Mouse (Mus musculus) stomach, postnatal 0 days (tissue): ENCODE results near the gene Pik3ip1. TPM values are rescaled to one million over a fixed set of nuclear protein-coding genes. Genes with fewer than 3 reads are reported as not detected.

Source experiments
- ATAC-seq: fragments of 200-750 bp; cut with Nextera tagmentation; 2 replicates; pipeline ENCODE4 v1.8.0; 2017; ENCODE audit not compliant: low FRiP score, low TSS enrichment
- DNase-seq: peaks from one replicate; pipeline ENCODE4 v3.0.0-alpha.2; 2016; ENCODE audit warnings: low spot score
- H3K27ac ChIP-seq: fragments of 300-500 bp; sonication (generic); replicated peaks from 2 replicates; pipeline ENCODE4 v1.5.1; 2014; ENCODE audit warnings: mild to moderate bottlenecking, control low read depth
- H3K27me3 ChIP-seq: fragments of 300-500 bp; sonication (generic); 2 replicates; pipeline ENCODE4 v1.6.1; 2014; ENCODE audit warnings: low read length; ENCODE audit not compliant: control insufficient read depth, insufficient read depth
- H3K36me3 ChIP-seq: fragments of 300-500 bp; sonication (generic); 2 replicates; pipeline ENCODE4 v1.6.1; 2014; ENCODE audit warnings: low read length, mixed read lengths; ENCODE audit not compliant: control insufficient read depth, insufficient read depth
- H3K4me1 ChIP-seq: fragments of 300-500 bp; sonication (generic); replicated peaks from 2 replicates; pipeline ENCODE4 v1.6.1; 2014; ENCODE audit warnings: antibody characterized with exemption; ENCODE audit not compliant: control insufficient read depth, insufficient read depth
- H3K4me2 ChIP-seq: fragments of 300-500 bp; sonication (generic); replicated peaks from 2 replicates; pipeline ENCODE4 v1.6.1; 2014; ENCODE audit warnings: low read depth, mild to moderate bottlenecking, control low read depth, moderate library complexity
- H3K4me3 ChIP-seq: fragments of 300-500 bp; sonication (generic); 2 replicates; pipeline ENCODE4 v1.5.1; 2014; ENCODE audit warnings: low read depth, low read length, control low read depth
- H3K9ac ChIP-seq: fragments of 300-500 bp; sonication (generic); 2 replicates; pipeline ENCODE4 v1.6.1; 2014; ENCODE audit warnings: mild to moderate bottlenecking, low read length, control low read depth, mixed read lengths
- H3K9me3 ChIP-seq: fragments of 300-500 bp; sonication (generic); 2 replicates; pipeline ENCODE4 v1.6.1; 2016; ENCODE audit warnings: low read length; ENCODE audit not compliant: control insufficient read depth
- CTCF ChIP-seq: IDR thresholded peaks from 2 replicates; pipeline ENCODE4 v1.5.1; 2016; ENCODE audit warnings: antibody characterized with exemption, low read depth, mild to moderate bottlenecking, moderate library complexity
- EP300 ChIP-seq: optimal IDR thresholded peaks from 2 replicates; pipeline ENCODE3; 2016; ENCODE audit warnings: antibody characterized with exemption
- WGBS: fragments of 180-500 bp; shearing (Covaris S2); extraction: QIAGEN DNeasy Blood & Tissue Kit; methylation state at CpG from one replicate; pipeline ENCODE4 v1.1.7; 2014; 5-methylcytosine and 5-hydroxymethylcytosine counted together
- polyA plus RNA-seq: library from polyadenylated mRNA; unstranded; fragments of >200 nt; fragmentation: Nextera tagmentation; extraction: Ambion mirVana; gene quantifications from 2 replicates; pipeline ENCODE4 v1.2.1, GENCODE M21; 2015

Pik3ip1 gene
- polyA plus RNA-seq, 1 experiment from 2014 or later = 8.9 TPM

DNA sequence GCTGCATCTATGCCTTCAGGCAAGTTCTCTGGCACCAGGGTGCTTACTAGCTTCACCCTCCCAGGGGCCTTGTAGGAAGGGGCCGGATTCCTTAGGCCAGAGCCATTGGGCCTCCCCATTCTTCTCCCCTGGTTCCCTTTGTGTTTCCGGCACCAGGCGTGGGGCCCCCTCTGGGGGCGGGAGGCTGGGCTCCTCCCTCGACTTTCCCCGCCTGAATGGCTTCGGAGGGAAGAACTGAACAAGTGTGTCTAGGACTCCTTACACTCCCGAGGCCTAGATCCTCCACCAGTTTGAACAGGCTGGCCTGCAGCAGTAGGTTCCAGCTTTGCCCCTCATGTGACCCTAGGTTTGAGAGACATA is 38.2 kb upstream of the Pik3ip1 start:
- Histone ChIP-seq H3K27ac (peak overlapping the region; percentile 99), H3K4me1 (peaks cover 8% of the 10 kb centered on the region), H3K9me3 (no peaks in the 10 kb centered on the region), H3K36me3 (peaks cover 11% of the 10 kb centered on the region), H3K9ac (peak overlapping the region; percentile 92), H3K27me3 (no peaks in the 10 kb centered on the region), H3K4me3 (peak overlapping the region; percentile 83), H3K4me2 (peak overlapping the region; percentile 100)
- TF ChIP-seq EP300 = no peak
- peak; percentile 34 for TF ChIP-seq CTCF
- ATAC-seq (peak; percentile 41), DNase-seq (peak; percentile 85)
- 0% methylated on average over 8 of the region's 8 CpGs for WGBS

DNA sequence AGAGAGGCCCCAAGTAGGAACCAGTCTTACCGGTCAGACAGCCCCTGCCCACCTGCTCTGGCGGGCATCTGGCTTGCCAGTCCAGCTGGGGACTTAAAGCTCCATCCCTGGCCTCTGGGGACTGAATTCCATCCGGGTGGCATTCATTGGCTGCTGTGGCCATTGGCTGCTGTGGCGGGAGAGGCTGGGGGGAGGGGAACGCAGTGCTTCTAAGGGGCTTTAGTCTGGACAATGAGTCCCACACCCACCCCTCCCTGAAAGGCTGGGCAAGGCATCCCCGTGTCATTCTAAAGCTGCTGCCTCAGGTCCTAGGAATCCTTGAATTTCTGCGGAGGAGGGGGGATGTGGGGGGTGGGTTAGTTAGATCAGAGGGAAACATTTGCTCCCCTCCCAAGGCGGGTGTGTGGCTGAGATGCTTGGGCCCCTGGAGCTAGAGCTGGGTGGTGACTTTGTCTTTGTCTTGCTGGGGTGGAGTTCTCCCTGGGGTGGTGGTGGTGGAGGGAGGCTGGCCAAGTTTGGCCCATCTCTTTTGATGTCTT is 37.4 kb upstream of the Pik3ip1 start:
- peak overlapping the region; percentile 99 for H3K27ac ChIP-seq
- peaks cover 13% of the 10 kb centered on the region for H3K36me3 ChIP-seq
- peak overlapping the region; percentile 100 for H3K4me2 ChIP-seq
- TF ChIP-seq EP300 (no peak), CTCF (no peak)
- no peaks in the 10 kb centered on the region for H3K9me3 ChIP-seq
- H3K27me3 ChIP-seq = no peaks in the 10 kb centered on the region
- 0% methylated on average over 8 of the region's 8 CpGs for WGBS
- ATAC-seq = peak; percentile 15; the same call in 1 of the 2 replicates
- H3K4me3 ChIP-seq = peak overlapping the region; percentile 83
- peak overlapping the region; percentile 92 for H3K9ac ChIP-seq
- DNase-seq = peak; percentile 79
- peaks cover 8% of the 10 kb centered on the region for H3K4me1 ChIP-seq

DNA sequence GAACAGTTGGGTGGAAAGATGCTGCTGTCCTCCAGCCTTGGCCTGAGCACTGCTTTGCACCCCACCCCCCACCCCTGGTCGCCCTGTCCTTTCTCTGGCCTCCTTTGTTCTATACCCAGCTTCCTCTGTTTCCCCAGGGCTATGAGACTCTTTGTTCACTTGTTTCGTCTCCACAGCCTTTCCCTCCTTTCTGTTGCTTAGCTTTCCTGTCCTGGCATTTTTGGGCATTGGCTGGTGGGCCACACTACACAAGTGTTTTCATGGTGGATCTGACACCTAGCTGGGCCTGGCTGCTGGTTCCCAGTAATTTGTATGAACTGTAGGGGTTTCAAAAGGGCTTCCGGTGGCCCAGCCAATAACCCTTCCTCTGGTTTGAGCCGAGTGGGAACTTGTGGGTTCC is 36.8 kb upstream of the Pik3ip1 start:
- Histone ChIP-seq H3K36me3 (peaks cover 19% of the 10 kb centered on the region), H3K27ac (peak overlapping the region; percentile 99; the same call in 1 of the 2 replicates)

DNA sequence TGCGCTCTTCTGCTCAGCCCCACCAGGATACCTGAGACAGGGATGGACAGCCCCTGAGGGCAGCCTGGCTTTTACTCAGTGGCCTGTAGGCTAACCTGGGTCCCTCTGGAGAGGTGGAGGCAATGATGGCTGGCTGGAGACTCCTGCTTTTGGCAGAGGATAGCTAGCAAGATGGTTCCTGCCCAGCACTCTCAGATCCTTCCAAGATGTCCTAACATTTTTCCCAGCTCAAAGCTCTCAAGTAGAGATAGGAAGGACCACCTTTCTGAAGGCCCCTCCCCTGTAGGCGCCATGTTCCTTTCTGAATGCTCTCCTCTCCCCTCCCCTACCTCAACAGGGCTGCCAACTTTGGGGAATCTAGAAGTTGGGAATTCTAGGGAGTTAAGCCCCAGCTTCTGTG is 35.6 kb upstream of the Pik3ip1 start:
- no peak for DNase-seq
- Histone ChIP-seq H3K9ac (no peak overlapping the region), H3K4me1 (peaks cover 8% of the 10 kb centered on the region), H3K4me2 (no peak overlapping the region), H3K27me3 (no peaks in the 10 kb centered on the region), H3K9me3 (no peaks in the 10 kb centered on the region), H3K36me3 (peaks cover 31% of the 10 kb centered on the region), H3K4me3 (no peak overlapping the region), H3K27ac (no peak overlapping the region)
- no peak for TF ChIP-seq EP300
- WGBS = 81% methylated on average over 2 of the region's 2 CpGs
- no peak for ATAC-seq

More for the DNA sequence above, 36.8 kb upstream of the Pik3ip1 start:
- 42% methylated on average over 4 of the region's 4 CpGs for WGBS
- Histone ChIP-seq H3K4me1 (peaks cover 8% of the 10 kb centered on the region), H3K27me3 (no peaks in the 10 kb centered on the region), H3K4me3 (no peak overlapping the region), H3K9me3 (no peaks in the 10 kb centered on the region), H3K9ac (peak overlapping the region; percentile 92; the same call in 1 of the 2 replicates), H3K4me2 (peak overlapping the region; percentile 100)
- DNase-seq (no peak), ATAC-seq (no peak)
- no peak for TF ChIP-seq EP300

DNA sequence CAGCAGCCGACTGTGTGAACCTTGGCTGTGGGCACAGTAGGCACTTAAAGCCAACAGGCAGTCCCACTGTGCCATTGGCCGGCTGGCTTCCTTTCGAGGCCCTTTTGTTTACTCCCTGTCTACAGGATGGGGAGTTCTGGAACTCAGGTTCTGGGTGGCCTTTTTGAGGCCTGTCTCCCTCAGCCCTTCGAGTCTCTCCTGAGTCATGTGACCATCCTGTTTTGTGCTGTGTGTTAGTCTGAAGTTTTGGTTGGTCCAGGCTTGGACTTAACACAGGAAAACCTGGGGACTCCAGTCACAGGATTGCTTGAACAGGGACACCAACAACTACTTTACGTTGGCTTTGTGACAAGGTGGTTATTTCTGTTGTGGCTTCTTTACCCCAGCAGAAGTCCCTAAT is 34.1 kb upstream of the Pik3ip1 start:
- H3K27ac ChIP-seq = no peak overlapping the region
- no peak for DNase-seq
- no peak overlapping the region for H3K9ac ChIP-seq
- H3K4me2 ChIP-seq = no peak overlapping the region
- H3K4me1 ChIP-seq = peaks cover 8% of the 10 kb centered on the region
- H3K4me3 ChIP-seq = no peak overlapping the region
- TF ChIP-seq EP300 (no peak), CTCF (no peak)
- ATAC-seq = no peak
- no peaks in the 10 kb centered on the region for H3K27me3 ChIP-seq
- 46% methylated on average over 5 of the region's 5 CpGs for WGBS
- H3K36me3 ChIP-seq = peaks cover 39% of the 10 kb centered on the region
- no peaks in the 10 kb centered on the region for H3K9me3 ChIP-seq

DNA sequence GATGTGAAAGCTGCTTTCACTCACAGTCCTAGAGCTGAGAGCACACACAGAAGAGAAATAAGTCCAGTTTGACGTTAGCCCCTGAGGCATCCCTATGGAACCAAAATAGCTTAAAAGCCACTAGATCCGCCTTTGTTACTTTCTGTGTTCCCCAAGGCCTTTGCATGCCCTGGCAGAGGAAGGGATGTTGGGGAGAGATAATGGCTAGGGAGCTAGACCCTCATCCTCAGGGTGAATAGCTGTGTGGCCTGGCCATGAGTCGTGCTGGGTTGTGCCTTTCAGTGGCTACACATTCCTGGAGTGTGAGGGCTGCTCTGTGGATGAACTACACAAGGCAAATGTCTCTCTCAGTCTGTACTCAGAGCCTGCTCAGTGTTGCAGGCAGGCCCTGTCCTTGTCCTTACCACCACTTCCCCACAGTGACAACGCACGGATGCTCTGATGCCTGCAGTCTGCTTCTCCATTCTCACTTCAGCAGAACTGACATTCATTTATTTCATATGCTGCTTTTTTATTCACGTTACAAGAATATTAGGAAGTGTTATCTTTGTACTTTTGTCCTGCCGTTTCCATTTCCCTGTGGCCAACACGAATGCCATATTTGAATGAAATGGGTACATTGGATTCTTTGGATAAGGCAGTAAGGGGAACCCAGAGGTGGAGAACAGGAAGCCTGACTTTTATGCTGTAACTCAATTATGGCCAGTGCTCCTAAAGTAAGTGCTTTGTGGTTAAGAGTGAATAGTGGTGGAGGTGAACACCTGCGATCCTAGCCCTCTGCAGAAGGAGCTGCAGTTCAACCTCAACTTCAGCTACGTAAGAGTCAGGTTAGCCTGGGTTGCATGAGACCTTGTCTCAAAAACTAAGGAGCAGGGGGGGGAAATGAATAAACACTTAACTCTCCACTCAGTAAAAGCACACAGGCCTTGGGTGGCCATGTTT is 32.1 kb upstream of the Pik3ip1 start:
- Histone ChIP-seq H3K4me1 (peaks cover 2% of the 10 kb centered on the region), H3K9ac (no peak overlapping the region), H3K36me3 (peaks cover 41% of the 10 kb centered on the region), H3K27me3 (no peaks in the 10 kb centered on the region), H3K27ac (no peak overlapping the region), H3K4me2 (no peak overlapping the region), H3K9me3 (no peaks in the 10 kb centered on the region), H3K4me3 (no peak overlapping the region)
- WGBS = 81% methylated on average over 10 of the region's 10 CpGs
- TF ChIP-seq EP300 (no peak), CTCF (no peak)
- no peak for ATAC-seq
- DNase-seq = no peak
